Mouse (Mus musculus) heart, postnatal 0 days (tissue): ENCODE measurements around the gene Zfp704.

Experiments
- CTCF ChIP-seq: IDR thresholded peaks from 2 replicates; pipeline ENCODE4 v1.5.1; 2016; ENCODE audit warnings: antibody characterized with exemption, control low read depth, low read depth
- EP300 ChIP-seq: IDR thresholded peaks from 2 replicates; pipeline ENCODE4 v1.6.1; 2016; ENCODE audit warnings: antibody characterized with exemption, low read depth

DNA sequence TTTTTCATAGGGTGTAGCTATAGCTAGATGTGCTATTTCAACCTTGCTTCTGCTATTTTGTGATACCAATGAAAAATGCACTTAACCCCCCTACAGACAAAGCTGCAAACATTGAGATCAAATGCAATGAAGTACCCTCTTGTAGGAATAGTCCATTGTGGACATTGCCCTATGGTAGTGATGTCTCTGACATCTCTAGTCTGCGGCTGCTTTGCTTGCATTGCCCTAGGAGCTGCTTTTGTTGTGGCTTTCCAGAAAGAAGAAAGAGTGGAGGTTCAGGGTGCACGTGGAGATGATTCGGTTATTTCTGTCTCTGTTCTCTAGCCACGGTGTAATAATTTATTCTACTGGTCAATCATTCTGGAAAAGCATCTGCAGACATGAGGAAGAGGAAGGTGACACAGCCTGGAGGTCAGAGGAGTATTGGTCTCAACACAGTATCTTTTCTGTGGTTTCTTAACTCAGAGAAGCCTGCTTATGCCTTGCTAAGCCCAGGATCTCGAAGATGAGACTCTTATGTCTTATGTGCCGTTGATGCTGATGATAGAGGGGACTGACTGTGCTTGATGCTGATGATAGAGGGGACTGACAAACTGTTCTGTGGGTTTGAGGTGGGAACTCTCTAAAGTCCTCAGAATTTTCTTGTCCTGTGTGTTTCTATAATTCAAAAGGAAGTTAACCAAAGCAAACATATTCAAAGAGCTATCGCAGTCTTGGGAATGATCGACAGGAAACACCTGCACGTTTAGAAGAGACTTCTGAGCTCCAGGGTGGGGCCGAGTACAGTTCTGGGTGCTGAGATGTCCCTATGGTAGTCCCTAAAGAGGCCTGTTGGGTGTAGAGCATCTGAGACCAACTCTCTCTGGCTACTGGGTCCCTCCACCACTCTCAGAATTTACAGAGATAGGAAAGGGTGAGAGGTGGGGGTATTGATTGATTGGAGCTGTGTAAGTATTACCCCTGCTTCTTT lies 23.4 kb upstream of the Zfp704 start:
- TF ChIP-seq EP300 (no peak), CTCF (no peak)
